Mouse (Mus musculus) liver, postnatal 0 days (tissue): ENCODE measurements at regions not wholly inside any gene's neighbourhood (a gene's known extent, or its start where the extent isn't known, plus 50 kb on each side); places are given as distances from the start of the nearest gene placed in this dataset.
"Not testable (repeated sequence)": the region's sequence is repeated elsewhere in the genome, so short reads cannot be mapped to it uniquely, and the experiment has no call there.

Experiments used
- ATAC-seq: fragments of 200-750 bp; cut with Nextera tagmentation; 2 replicates; pipeline ENCODE4 v1.8.0; 2017; ENCODE audit warnings: mild to moderate bottlenecking, moderate library complexity
- DNase-seq: peaks from one replicate; pipeline ENCODE4 v3.0.0-alpha.2; 2016
- H3K27ac ChIP-seq: fragments of 300-500 bp; sonication (generic); 2 replicates; pipeline ENCODE4 v1.5.1; 2014; ENCODE audit warnings: antibody characterized with exemption, moderate library complexity, mild to moderate bottlenecking, low read depth
- H3K27me3 ChIP-seq: fragments of 300-500 bp; sonication (generic); 2 replicates; pipeline ENCODE4 v1.6.1; 2014; ENCODE audit warnings: low read length, control low read depth, mixed read lengths; ENCODE audit not compliant: insufficient read depth
- H3K36me3 ChIP-seq: fragments of 300-500 bp; sonication (generic); replicated peaks from 2 replicates; pipeline ENCODE4 v1.6.1; 2014; ENCODE audit warnings: mild to moderate bottlenecking, control low read depth, low read length, moderate library complexity, mixed read lengths; ENCODE audit not compliant: insufficient read depth
- H3K4me1 ChIP-seq: fragments of 300-500 bp; sonication (generic); 2 replicates; pipeline ENCODE4 v1.6.1; 2014; ENCODE audit warnings: antibody characterized with exemption, mild to moderate bottlenecking, control low read depth; ENCODE audit not compliant: insufficient read depth
- H3K4me2 ChIP-seq: fragments of 300-500 bp; sonication (generic); 2 replicates; pipeline ENCODE4 v1.6.1; 2014; ENCODE audit warnings: low read depth, mild to moderate bottlenecking, low read length, moderate library complexity, mixed read lengths
- H3K4me3 ChIP-seq: fragments of 300-500 bp; sonication (generic); 2 replicates; pipeline ENCODE4 v1.5.1; 2014; ENCODE audit warnings: low read depth, low read length
- H3K9ac ChIP-seq: fragments of 300-500 bp; sonication (generic); replicated peaks from 2 replicates; pipeline ENCODE4 v1.6.1; 2014; ENCODE audit warnings: mild to moderate bottlenecking, moderate library complexity
- H3K9me3 ChIP-seq: fragments of 300-500 bp; sonication (generic); 2 replicates; pipeline ENCODE4 v1.6.1; 2016; ENCODE audit warnings: mild to moderate bottlenecking, control low read depth, low read length, mixed read lengths
- CTCF ChIP-seq: sonication (generic); IDR thresholded peaks from 2 replicates; pipeline ENCODE4 v1.5.1; 2016; ENCODE audit warnings: antibody characterized with exemption, low read depth
- EP300 ChIP-seq: IDR thresholded peaks from 2 replicates; pipeline ENCODE4 v1.6.1; 2016; ENCODE audit warnings: antibody characterized with exemption, low read depth, mild to moderate bottlenecking
- WGBS: fragments of 180-500 bp; shearing (Covaris S2); extraction: QIAGEN DNeasy Blood & Tissue Kit; methylation state at CpG from one replicate; pipeline ENCODE4 v1.1.7; 2014; ENCODE audit not compliant: insufficient replicate concordance; 5-methylcytosine and 5-hydroxymethylcytosine counted together

- no peak for ATAC-seq
- H3K9ac ChIP-seq: no peak overlapping the region
- H3K4me1 ChIP-seq: no peaks in the 10 kb centered on the region
- H3K27ac ChIP-seq: no peak overlapping the region
- no peak for TF ChIP-seq EP300
- TF ChIP-seq CTCF: no peak
- no peaks in the 10 kb centered on the region for H3K27me3 ChIP-seq
- no peaks in the 10 kb centered on the region for H3K36me3 ChIP-seq
- H3K9me3 ChIP-seq: no peaks in the 10 kb centered on the region
- H3K4me3 ChIP-seq: no peak overlapping the region
- H3K4me2 ChIP-seq: no peak overlapping the region
- no peak for DNase-seq
- 64% methylated on average over 1 of the region's 1 CpGs for WGBS
Observed at GRCm38 (mm10) chr3:33372806-33373205, 229.8 kb upstream of the Pex5l start.

GRCm38 (mm10) chr3:33363521-33363920, 220.5 kb upstream of the Pex5l start:
- Histone ChIP-seq H3K27me3 (no peaks in the 10 kb centered on the region), H3K4me1 (no peaks in the 10 kb centered on the region), H3K4me2 (no peak overlapping the region), H3K36me3 (no peaks in the 10 kb centered on the region), H3K9me3 (no peaks in the 10 kb centered on the region), H3K27ac (no peak overlapping the region), H3K4me3 (no peak overlapping the region), H3K9ac (no peak overlapping the region)
- TF ChIP-seq CTCF (no peak), EP300 (no peak)
- WGBS: 81% methylated on average over 1 of the region's 1 CpGs
- ATAC-seq (no peak), DNase-seq (no peak)

GRCm38 (mm10) chr3:33360030-33360429, 217.0 kb upstream of the Pex5l start:
- Histone ChIP-seq H3K9me3 (no peaks in the 10 kb centered on the region), H3K9ac (no peak overlapping the region), H3K4me1 (no peaks in the 10 kb centered on the region), H3K27me3 (no peaks in the 10 kb centered on the region), H3K36me3 (no peaks in the 10 kb centered on the region), H3K4me3 (no peak overlapping the region), H3K4me2 (no peak overlapping the region), H3K27ac (no peak overlapping the region)
- TF ChIP-seq CTCF (no peak), EP300 (no peak)
- DNase-seq: no peak
- 79% methylated on average over 2 of the region's 2 CpGs for WGBS
- ATAC-seq: no peak

GRCm38 (mm10) chr3:33353860-33354259, 210.8 kb upstream of the Pex5l start:
- H3K9ac ChIP-seq: no peak overlapping the region
- no peak for TF ChIP-seq EP300
- no peak for TF ChIP-seq CTCF
- H3K4me2 ChIP-seq: no peak overlapping the region
- no peaks in the 10 kb centered on the region for H3K4me1 ChIP-seq
- H3K27ac ChIP-seq: no peak overlapping the region
- DNase-seq (no peak), ATAC-seq (no peak)
- no peaks in the 10 kb centered on the region for H3K36me3 ChIP-seq
- no peak overlapping the region for H3K4me3 ChIP-seq
- WGBS: 79% methylated on average over 2 of the region's 2 CpGs
- no peaks in the 10 kb centered on the region for H3K9me3 ChIP-seq
- no peaks in the 10 kb centered on the region for H3K27me3 ChIP-seq

DNA sequence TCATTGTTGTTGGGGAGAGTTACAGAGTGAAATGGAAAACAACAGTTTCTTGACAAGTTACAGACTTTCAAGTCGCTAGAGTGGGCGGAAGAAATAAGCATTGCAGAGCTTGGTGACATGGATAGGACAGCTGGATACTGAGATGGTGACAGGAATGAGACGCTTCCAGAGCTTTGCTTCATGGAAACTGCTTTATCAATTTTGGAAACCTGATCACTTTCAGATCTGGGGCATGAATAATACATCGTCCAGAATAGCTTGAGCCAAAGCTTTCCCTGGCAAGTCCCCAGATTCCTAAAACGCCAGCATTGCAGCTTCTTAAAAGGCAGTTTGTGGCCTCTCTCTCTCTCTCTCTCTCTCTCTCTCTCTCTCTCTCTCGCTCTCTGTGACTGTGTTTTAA, 207.9 kb upstream of the Pex5l start:
- 64% methylated on average over 6 of the region's 6 CpGs for WGBS
- H3K27ac ChIP-seq: no peak overlapping the region
- H3K9me3 ChIP-seq: no peaks in the 10 kb centered on the region
- H3K4me2 ChIP-seq: no peak overlapping the region
- H3K9ac ChIP-seq: no peak overlapping the region
- ATAC-seq: no peak
- DNase-seq: no peak
- no peak overlapping the region for H3K4me3 ChIP-seq
- H3K4me1 ChIP-seq: no peaks in the 10 kb centered on the region
- H3K27me3 ChIP-seq: no peaks in the 10 kb centered on the region
- TF ChIP-seq EP300: no peak
- H3K36me3 ChIP-seq: no peaks in the 10 kb centered on the region

DNA sequence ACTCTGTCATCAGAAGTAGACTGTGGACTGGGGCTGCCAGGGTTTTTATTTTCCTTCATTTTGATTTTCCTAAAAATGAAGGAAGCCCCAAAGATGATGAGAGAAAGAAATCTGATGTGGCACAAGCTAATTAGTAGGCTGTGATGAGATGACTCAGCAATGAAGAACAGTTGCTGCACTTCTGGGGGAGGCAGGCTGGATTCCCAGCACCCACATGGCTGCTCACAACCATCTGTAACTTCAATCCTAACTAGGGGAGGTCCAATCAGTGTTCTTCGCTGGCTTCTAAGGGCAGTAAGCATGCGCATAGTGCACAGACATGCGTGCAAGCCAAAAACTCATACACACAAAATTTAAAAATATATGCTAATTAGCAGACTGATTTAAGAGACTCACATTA, 191.0 kb upstream of the Pex5l start:
- Histone ChIP-seq H3K27me3 (no peaks in the 10 kb centered on the region), H3K36me3 (no peaks in the 10 kb centered on the region), H3K4me3 (no peak overlapping the region), H3K9ac (no peak overlapping the region), H3K9me3 (no peaks in the 10 kb centered on the region), H3K27ac (no peak overlapping the region), H3K4me1 (no peaks in the 10 kb centered on the region), H3K4me2 (no peak overlapping the region)
- WGBS: 78% methylated on average over 3 of the region's 3 CpGs
- DNase-seq (no peak), ATAC-seq (no peak)
- no peak for TF ChIP-seq CTCF
- TF ChIP-seq EP300: no peak

- not testable (repeated sequence) for H3K27ac ChIP-seq, H3K9ac ChIP-seq, H3K36me3 ChIP-seq, ATAC-seq, H3K27me3 ChIP-seq, DNase-seq, H3K9me3 ChIP-seq, H3K4me3 ChIP-seq, H3K4me2 ChIP-seq, H3K4me1 ChIP-seq
- whole genome bisulfite sequencing: 72% methylated on average over 1 of the region's 1 CpGs
Observed at GRCm38 (mm10) chr3:33317691-33318090, 174.6 kb upstream of the Pex5l start.
